Mouse (Mus musculus) heart, postnatal 0 days (tissue): Measurements from ENCODE around the gene Ctsf. TPM values are rescaled to one million over a fixed set of nuclear protein-coding genes. Genes with fewer than 3 reads are reported as not detected.
A peak's percentile ranks its signal among the peaks of the same experiment; 100 is the strongest.

Experiments
- ATAC-seq: fragments of 200-750 bp; cut with Nextera tagmentation; 2 replicates; pipeline ENCODE4 v1.8.0; 2017; ENCODE audit warnings: low read depth, moderate number of reproducible peaks, moderate library complexity; ENCODE audit not compliant: insufficient read depth
- DNase-seq: peaks from one replicate; pipeline ENCODE4 v3.0.0-alpha.2; 2016; ENCODE audit warnings: low spot score
- H3K27ac ChIP-seq: fragments of 300-500 bp; sonication (generic); 2 replicates; pipeline ENCODE4 v1.5.1; 2014; ENCODE audit warnings: low read depth, mild to moderate bottlenecking
- H3K27me3 ChIP-seq: fragments of 300-500 bp; sonication (generic); 2 replicates; pipeline ENCODE4 v1.6.1; 2014; ENCODE audit warnings: low read length, mixed read lengths; ENCODE audit not compliant: control insufficient read depth, insufficient read depth
- H3K36me3 ChIP-seq: fragments of 300-500 bp; sonication (generic); replicated peaks from 2 replicates; pipeline ENCODE4 v1.6.1; 2014; ENCODE audit warnings: low read length, mixed read lengths; ENCODE audit not compliant: control insufficient read depth, insufficient read depth
- H3K4me1 ChIP-seq: fragments of 300-500 bp; sonication (generic); 2 replicates; pipeline ENCODE4 v1.6.1; 2014; ENCODE audit warnings: antibody characterized with exemption; ENCODE audit not compliant: control insufficient read depth, insufficient read depth
- H3K4me2 ChIP-seq: fragments of 300-500 bp; sonication (generic); 2 replicates; pipeline ENCODE4 v1.6.1; 2014; ENCODE audit warnings: low read depth, mild to moderate bottlenecking, low read length, moderate library complexity
- H3K4me3 ChIP-seq: fragments of 300-500 bp; sonication (generic); 2 replicates; pipeline ENCODE4 v1.5.1; 2014; ENCODE audit warnings: low read depth, low read length
- H3K9ac ChIP-seq: fragments of 300-500 bp; sonication (generic); replicated peaks from 2 replicates; pipeline ENCODE4 v1.6.1; 2014; ENCODE audit warnings: low read depth, low read length, mixed read lengths
- H3K9me3 ChIP-seq: fragments of 300-500 bp; sonication (generic); replicated peaks from 2 replicates; pipeline ENCODE4 v1.6.1; 2016; ENCODE audit warnings: low read length; ENCODE audit not compliant: control insufficient read depth
- CTCF ChIP-seq: IDR thresholded peaks from 2 replicates; pipeline ENCODE4 v1.5.1; 2016; ENCODE audit warnings: antibody characterized with exemption, control low read depth, low read depth
- EP300 ChIP-seq: IDR thresholded peaks from 2 replicates; pipeline ENCODE4 v1.6.1; 2016; ENCODE audit warnings: antibody characterized with exemption, low read depth
- WGBS: fragments of 180-500 bp; shearing (Covaris S2); extraction: QIAGEN DNeasy Blood & Tissue Kit; methylation state at CpG from one replicate; pipeline ENCODE4 v1.1.7; 2014; 5-methylcytosine and 5-hydroxymethylcytosine counted together
- polyA plus RNA-seq: library from polyadenylated mRNA; unstranded; fragments of >200 nt; fragmentation: Nextera tagmentation; extraction: Ambion mirVana; gene quantifications from 2 replicates; pipeline ENCODE4 v1.2.1, GENCODE M21; 2015
- total RNA-seq: library from RNA; depleted of rRNA; stranded (reverse); fragments of >200 nt; gene quantifications from 2 replicates; pipeline ENCODE4 v1.2.3, GENCODE M21; 2014; ENCODE audit warnings: low replicate concordance

Ctsf gene
- total and polyA plus RNA-seq, 2 experiments from 2014 or later = 39.7 to 49.5 TPM

- H3K9me3 ChIP-seq = no peaks in the 10 kb centered on the region
- TF ChIP-seq CTCF (peak; percentile 8; the same call in 1 of the 2 replicates), EP300 (no peak)
- DNase-seq (no peak), ATAC-seq (no peak)
- no peaks in the 10 kb centered on the region for H3K27me3 ChIP-seq
- peaks cover 18% of the 10 kb centered on the region; the same call in 1 of the 2 replicates for H3K4me1 ChIP-seq
- no peak overlapping the region for H3K4me3 ChIP-seq
- H3K9ac ChIP-seq = no peak overlapping the region
- H3K27ac ChIP-seq = no peak overlapping the region
- no peak overlapping the region for H3K4me2 ChIP-seq
- WGBS = 81% methylated on average over 6 of the region's 6 CpGs
- H3K36me3 ChIP-seq = no peaks in the 10 kb centered on the region
Observed at GRCm38 (mm10) chr19:4813015-4813414, 41.9 kb upstream of the Ctsf start.

DNA sequence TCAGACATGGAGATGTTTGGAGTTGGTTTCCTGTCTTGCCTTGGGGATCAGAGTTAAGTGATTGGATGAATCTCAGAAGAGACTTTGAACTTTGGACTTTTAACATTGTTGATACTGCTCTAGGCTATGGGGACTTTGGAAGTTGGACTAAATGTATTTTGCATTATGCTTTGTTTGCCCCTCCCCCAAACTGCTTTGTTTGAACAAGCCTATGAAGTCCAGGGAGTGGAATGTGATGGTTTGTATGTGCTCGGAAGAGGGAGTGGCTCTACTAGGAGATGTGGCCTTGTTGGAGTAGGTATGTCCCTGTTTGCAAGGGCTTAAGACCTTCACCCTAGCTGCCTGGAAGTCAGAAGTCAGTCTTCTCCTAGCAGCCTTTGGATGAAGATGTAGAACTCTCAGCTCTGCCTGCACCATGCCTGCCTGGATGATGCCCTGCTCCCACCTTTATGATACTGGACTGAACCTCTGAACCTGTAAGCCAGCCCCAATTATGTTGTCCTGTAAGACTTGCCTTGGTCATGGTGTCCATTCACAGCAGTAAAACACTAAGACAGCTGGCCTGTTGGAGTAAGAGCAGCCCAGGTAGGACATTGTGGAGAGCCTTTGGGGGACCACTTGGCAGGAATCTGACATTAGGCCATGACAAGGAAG is 37.6 kb upstream of the Ctsf start:
- Histone ChIP-seq H3K9me3 (no peaks in the 10 kb centered on the region), H3K36me3 (no peaks in the 10 kb centered on the region), H3K4me2 (no peak overlapping the region), H3K27ac (no peak overlapping the region), H3K4me3 (no peak overlapping the region), H3K4me1 (0 out of 2 replicates have a peak, but pooled peaks cover 1% of the 10 kb centered on the region), H3K27me3 (no peaks in the 10 kb centered on the region), H3K9ac (no peak overlapping the region)
- 57% methylated on average over 1 of the region's 1 CpGs for WGBS
- DNase-seq = no peak
- TF ChIP-seq CTCF = no peak
- TF ChIP-seq EP300 = no peak
- ATAC-seq = no peak

GRCm38 (mm10) chr19:4820678-4821303 is 34.1 kb upstream of the Ctsf start:
- peak; percentile 44 for ATAC-seq
- Histone ChIP-seq H3K4me2 (no peak overlapping the region), H3K9me3 (no peaks in the 10 kb centered on the region), H3K27me3 (no peaks in the 10 kb centered on the region), H3K27ac (no peak overlapping the region), H3K4me3 (no peak overlapping the region), H3K9ac (no peak overlapping the region), H3K36me3 (no peaks in the 10 kb centered on the region), H3K4me1 (no peaks in the 10 kb centered on the region)
- no peak for TF ChIP-seq CTCF
- no peak for TF ChIP-seq EP300
- DNase-seq = peak; percentile 23
- WGBS = 49% methylated on average over 5 of the region's 5 CpGs

- no peak overlapping the region for H3K4me2 ChIP-seq
- H3K27me3 ChIP-seq = no peaks in the 10 kb centered on the region
- no peak for DNase-seq
- no peaks in the 10 kb centered on the region for H3K9me3 ChIP-seq
- H3K36me3 ChIP-seq = peaks cover 6% of the 10 kb centered on the region; the same call in 1 of the 2 replicates
- 67% methylated on average over 16 of the region's 16 CpGs for whole genome bisulfite sequencing
- no peak overlapping the region for H3K27ac ChIP-seq
- no peak for TF ChIP-seq CTCF
- no peak for TF ChIP-seq EP300
- ATAC-seq = no peak
- H3K4me1 ChIP-seq = no peaks in the 10 kb centered on the region
- no peak overlapping the region for H3K9ac ChIP-seq
- no peak overlapping the region for H3K4me3 ChIP-seq
Observed at GRCm38 (mm10) chr19:4828444-4829114, 26.4 kb upstream of the Ctsf start.

- no peak overlapping the region for H3K9ac ChIP-seq
- TF ChIP-seq CTCF (0 out of 2 replicates have a peak, but pooled peaks have one; percentile 8), EP300 (no peak)
Observed at GRCm38 (mm10) chr19:4829156-4829555, 25.8 kb upstream of the Ctsf start.

More at GRCm38 (mm10) chr19:4829156-4829555, 25.8 kb upstream of the Ctsf start:
- Histone ChIP-seq H3K4me1 (no peaks in the 10 kb centered on the region), H3K9me3 (no peaks in the 10 kb centered on the region), H3K4me3 (no peak overlapping the region), H3K27me3 (no peaks in the 10 kb centered on the region), H3K4me2 (no peak overlapping the region), H3K27ac (no peak overlapping the region), H3K36me3 (peaks cover 6% of the 10 kb centered on the region; the same call in 1 of the 2 replicates)
- ATAC-seq (no peak; the same call in 1 of the 2 replicates), DNase-seq (no peak)
- WGBS = 48% methylated on average over 7 of the region's 7 CpGs
